Mouse (Mus musculus) embryonic facial prominence, embryonic 12.5 days (tissue): ENCODE results near the gene Usp44. TPM values are rescaled to one million over a fixed set of nuclear protein-coding genes. Genes with fewer than 3 reads are reported as not detected.
"Not testable (repeated sequence)": the region's sequence is repeated elsewhere in the genome, so short reads cannot be mapped to it uniquely, and the experiment has no call there.

Experiments used
- ATAC-seq: fragments of 200-750 bp; cut with Nextera tagmentation; 2 replicates; pipeline ENCODE4 v1.8.0; 2017; ENCODE audit not compliant: insufficient number of reproducible peaks, insufficient read depth, low FRiP score, low TSS enrichment
- H3K27ac ChIP-seq: fragments of 300-500 bp; sonication (generic); 2 replicates; pipeline ENCODE4 v1.5.1; 2016; ENCODE audit warnings: mild to moderate bottlenecking
- H3K27me3 ChIP-seq: fragments of 300-500 bp; sonication (generic); 2 replicates; pipeline ENCODE4 v1.6.1; 2016; ENCODE audit warnings: mild to moderate bottlenecking, moderate library complexity
- H3K36me3 ChIP-seq: fragments of 300-500 bp; sonication (generic); 2 replicates; pipeline ENCODE4 v1.6.1; 2016; ENCODE audit warnings: mild to moderate bottlenecking
- H3K4me1 ChIP-seq: fragments of 300-500 bp; sonication (generic); 2 replicates; pipeline ENCODE4 v1.6.1; 2016
- H3K4me2 ChIP-seq: fragments of 300-500 bp; sonication (generic); replicated peaks from 2 replicates; pipeline ENCODE4 v1.6.1; 2016; ENCODE audit warnings: mild to moderate bottlenecking, moderate library complexity
- H3K4me3 ChIP-seq: fragments of 300-500 bp; sonication (generic); 2 replicates; pipeline ENCODE4 v1.5.1; 2016; ENCODE audit warnings: mild to moderate bottlenecking
- H3K9ac ChIP-seq: fragments of 300-500 bp; sonication (generic); 2 replicates; pipeline ENCODE4 v1.6.1; 2016; ENCODE audit warnings: mild to moderate bottlenecking, moderate library complexity
- H3K9me3 ChIP-seq: fragments of 300-500 bp; sonication (generic); 2 replicates; pipeline ENCODE4 v1.6.1; 2016; ENCODE audit warnings: mild to moderate bottlenecking, moderate library complexity
- WGBS: fragments of 180-500 bp; shearing (Covaris S2); methylation state at CpG from one replicate; pipeline ENCODE4 v1.1.7; 2016; 5-methylcytosine and 5-hydroxymethylcytosine counted together
- polyA plus RNA-seq: library from polyadenylated mRNA; unstranded; fragments of >200 nt; fragmentation: Nextera tagmentation; extraction: Ambion mirVana; gene quantifications from 2 replicates; pipeline ENCODE4 v1.2.1, GENCODE M21; 2016

Gene Usp44
- polyA plus RNA-seq, 1 experiment from 2014 or later: 2.1 TPM

GRCm38 (mm10) chr10:93818661-93819060 lies 12.7 kb upstream of the Usp44 start:
- no peak for ATAC-seq
- WGBS: 34% methylated on average over 7 of the region's 7 CpGs
- no peaks in the 10 kb centered on the region for H3K27me3 ChIP-seq
- no peak overlapping the region for H3K4me2 ChIP-seq
- H3K27ac ChIP-seq: no peak overlapping the region
- no peak overlapping the region for H3K9ac ChIP-seq
- no peaks in the 10 kb centered on the region for H3K36me3 ChIP-seq
- H3K9me3 ChIP-seq: no peaks in the 10 kb centered on the region
- H3K4me1 ChIP-seq: no peaks in the 10 kb centered on the region
- H3K4me3 ChIP-seq: no peak overlapping the region

- H3K36me3 ChIP-seq: no peaks in the 10 kb centered on the region
- 30% methylated on average over 9 of the region's 9 CpGs for WGBS
- peaks cover 38% of the 10 kb centered on the region for H3K27me3 ChIP-seq
- H3K4me1 ChIP-seq: peaks cover 9% of the 10 kb centered on the region; the same call in 1 of the 2 replicates
- H3K4me3 ChIP-seq: no peak overlapping the region
- no peak for ATAC-seq
- H3K27ac ChIP-seq: no peak overlapping the region
- no peak overlapping the region for H3K9ac ChIP-seq
- no peak overlapping the region for H3K4me2 ChIP-seq
- H3K9me3 ChIP-seq: no peaks in the 10 kb centered on the region
Measured at GRCm38 (mm10) chr10:93829898-93830831, 1.2 kb upstream of the Usp44 start.

- Histone ChIP-seq H3K4me2 (peak overlapping the region; percentile 24), H3K4me1 (peaks cover 9% of the 10 kb centered on the region; the same call in 1 of the 2 replicates), H3K27me3 (peaks cover 38% of the 10 kb centered on the region), H3K36me3 (no peaks in the 10 kb centered on the region), H3K9me3 (no peaks in the 10 kb centered on the region), H3K9ac (no peak overlapping the region), H3K4me3 (no peak overlapping the region), H3K27ac (no peak overlapping the region)
- no peak for ATAC-seq
- WGBS: 5% methylated on average over 18 of the region's 18 CpGs
Measured at GRCm38 (mm10) chr10:93831730-93832574, 597 bp downstream of the Usp44 start.

- Histone ChIP-seq H3K36me3 (no peaks in the 10 kb centered on the region), H3K9ac (no peak overlapping the region), H3K9me3 (no peaks in the 10 kb centered on the region), H3K27me3 (peaks cover 38% of the 10 kb centered on the region), H3K4me1 (peaks cover 9% of the 10 kb centered on the region; the same call in 1 of the 2 replicates), H3K4me3 (no peak overlapping the region), H3K4me2 (no peak overlapping the region), H3K27ac (no peak overlapping the region)
- ATAC-seq: no peak
- 32% methylated on average over 9 of the region's 9 CpGs for WGBS
Measured at GRCm38 (mm10) chr10:93832811-93833210, 1.5 kb downstream of the Usp44 start.

GRCm38 (mm10) chr10:93833370-93833698 lies 2.0 kb downstream of the Usp44 start:
- H3K9ac ChIP-seq: peak overlapping the region; percentile 50; the same call in 1 of the 2 replicates
- peaks cover 9% of the 10 kb centered on the region; the same call in 1 of the 2 replicates for H3K4me1 ChIP-seq
- no peak for ATAC-seq
- no peaks in the 10 kb centered on the region for H3K9me3 ChIP-seq
- 1% methylated on average over 16 of the region's 16 CpGs for WGBS
- peak overlapping the region; percentile 96 for H3K4me2 ChIP-seq
- H3K4me3 ChIP-seq: peak overlapping the region; percentile 67
- no peaks in the 10 kb centered on the region for H3K36me3 ChIP-seq
- peaks cover 38% of the 10 kb centered on the region for H3K27me3 ChIP-seq
- no peak overlapping the region for H3K27ac ChIP-seq

- H3K9me3 ChIP-seq: no peaks in the 10 kb centered on the region
- H3K4me1 ChIP-seq: peaks cover 9% of the 10 kb centered on the region; the same call in 1 of the 2 replicates
- H3K4me3 ChIP-seq: peak overlapping the region; percentile 67
- peak overlapping the region; percentile 50 for H3K9ac ChIP-seq
- H3K27ac ChIP-seq: no peak overlapping the region
- H3K27me3 ChIP-seq: peaks cover 38% of the 10 kb centered on the region
- peak; percentile 79; the same call in 1 of the 2 replicates for ATAC-seq
- H3K36me3 ChIP-seq: no peaks in the 10 kb centered on the region
- H3K4me2 ChIP-seq: peak overlapping the region; percentile 96
- WGBS: under 1% methylated on average over 73 of the region's 75 CpGs
Measured at GRCm38 (mm10) chr10:93833699-93834393, 2.5 kb downstream of the Usp44 start.

- Histone ChIP-seq H3K27me3 (peaks cover 38% of the 10 kb centered on the region), H3K9ac (peak overlapping the region; percentile 50; the same call in 1 of the 2 replicates), H3K4me1 (peaks cover 9% of the 10 kb centered on the region; the same call in 1 of the 2 replicates), H3K27ac (no peak overlapping the region), H3K4me3 (peak overlapping the region; percentile 67), H3K36me3 (no peaks in the 10 kb centered on the region), H3K4me2 (peak overlapping the region; percentile 96), H3K9me3 (no peaks in the 10 kb centered on the region)
- WGBS: 4% methylated on average over 13 of the region's 13 CpGs
- ATAC-seq: no peak
Measured at GRCm38 (mm10) chr10:93834394-93834745, 3.0 kb downstream of the Usp44 start.

- H3K36me3 ChIP-seq, H3K4me3 ChIP-seq, H3K4me2 ChIP-seq, H3K9me3 ChIP-seq, ATAC-seq, H3K9ac ChIP-seq, H3K4me1 ChIP-seq, H3K27ac ChIP-seq: not testable (repeated sequence)
- peaks cover 31% of the 10 kb centered on the region for H3K27me3 ChIP-seq
- 91% methylated on average over 7 of the region's 7 CpGs for WGBS
Measured at GRCm38 (mm10) chr10:93835115-93835514, 3.8 kb downstream of the Usp44 start.

GRCm38 (mm10) chr10:93846706-93847105 lies 15.4 kb downstream of the Usp44 start:
- H3K4me2 ChIP-seq: no peak overlapping the region
- H3K4me3 ChIP-seq: no peak overlapping the region
- no peaks in the 10 kb centered on the region for H3K27me3 ChIP-seq
- H3K9ac ChIP-seq: no peak overlapping the region
- 93% methylated on average over 13 of the region's 13 CpGs for WGBS
- ATAC-seq: no peak
- H3K27ac ChIP-seq: no peak overlapping the region
- peaks cover 5% of the 10 kb centered on the region; the same call in 1 of the 2 replicates for H3K36me3 ChIP-seq
- no peaks in the 10 kb centered on the region for H3K4me1 ChIP-seq
- H3K9me3 ChIP-seq: no peaks in the 10 kb centered on the region; the same call in 1 of the 2 replicates

- Histone ChIP-seq H3K4me3 (no peak overlapping the region), H3K36me3 (peaks cover 6% of the 10 kb centered on the region), H3K27me3 (no peaks in the 10 kb centered on the region), H3K4me2 (no peak overlapping the region), H3K27ac (no peak overlapping the region), H3K9me3 (no peaks in the 10 kb centered on the region), H3K9ac (no peak overlapping the region), H3K4me1 (no peaks in the 10 kb centered on the region)
- ATAC-seq: no peak
- WGBS: 92% methylated on average over 9 of the region's 9 CpGs
Measured at GRCm38 (mm10) chr10:93855126-93855525, 23.8 kb downstream of the Usp44 start.

- no peak overlapping the region for H3K27ac ChIP-seq
- no peaks in the 10 kb centered on the region for H3K9me3 ChIP-seq
- H3K27me3 ChIP-seq: no peaks in the 10 kb centered on the region
- no peak overlapping the region for H3K9ac ChIP-seq
- H3K4me3 ChIP-seq: no peak overlapping the region
- peaks cover 14% of the 10 kb centered on the region for H3K36me3 ChIP-seq
- no peak for ATAC-seq
- H3K4me1 ChIP-seq: no peaks in the 10 kb centered on the region
- no peak overlapping the region for H3K4me2 ChIP-seq
- WGBS: 94% methylated on average over 6 of the region's 6 CpGs
Measured at GRCm38 (mm10) chr10:93856095-93856494, 24.7 kb downstream of the Usp44 start.
